Mouse (Mus musculus) layer of hippocampus, adult 9-11 months (tissue): ENCODE measurements around the gene Cfap161.

Experiments used
- DNase-seq: peaks from one replicate; pipeline ENCODE4 v3.0.0; 2022

The Cfap161 gene

DNA sequence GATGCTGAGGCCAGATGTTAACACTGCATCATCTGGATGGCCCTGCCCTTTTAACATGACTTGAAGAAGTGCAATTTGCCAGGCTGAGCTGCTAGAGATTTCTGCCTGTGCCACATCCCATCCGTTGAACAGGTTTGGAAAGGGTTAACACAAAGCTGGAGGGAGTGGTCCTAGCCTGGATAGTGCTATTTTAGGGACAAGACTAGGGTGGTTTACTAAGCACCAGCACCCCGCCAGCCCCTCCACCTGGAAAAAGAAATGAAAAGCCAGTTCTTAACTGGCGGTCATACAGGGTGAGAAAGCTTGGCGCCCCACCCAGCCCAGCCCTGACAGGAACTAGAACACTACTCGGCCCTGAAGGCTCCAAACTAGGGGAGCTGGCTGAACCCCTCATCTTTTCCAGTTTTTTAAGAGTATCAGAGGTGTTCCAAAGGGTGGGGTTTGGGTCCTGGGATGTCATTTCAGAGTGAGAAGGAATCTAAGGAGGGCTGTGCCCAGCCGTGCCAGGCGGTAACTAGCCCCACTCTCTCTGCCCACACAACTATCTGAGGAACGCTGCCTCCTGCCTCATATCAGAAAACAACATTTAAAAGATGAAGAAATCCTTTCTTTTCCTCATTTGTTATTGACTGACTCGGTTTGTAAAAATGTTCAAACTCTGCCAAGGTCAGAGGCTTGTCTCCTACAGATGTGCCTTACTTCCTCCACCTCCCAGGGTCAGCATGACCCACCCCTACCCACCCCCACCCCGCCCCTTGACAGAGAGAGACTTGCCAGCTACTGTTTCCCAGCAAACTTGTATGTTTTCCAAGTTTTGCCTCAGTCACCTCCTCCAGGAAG, 55.8 kb downstream of the Cfap161 start:
- no peak for DNase-seq

DNA sequence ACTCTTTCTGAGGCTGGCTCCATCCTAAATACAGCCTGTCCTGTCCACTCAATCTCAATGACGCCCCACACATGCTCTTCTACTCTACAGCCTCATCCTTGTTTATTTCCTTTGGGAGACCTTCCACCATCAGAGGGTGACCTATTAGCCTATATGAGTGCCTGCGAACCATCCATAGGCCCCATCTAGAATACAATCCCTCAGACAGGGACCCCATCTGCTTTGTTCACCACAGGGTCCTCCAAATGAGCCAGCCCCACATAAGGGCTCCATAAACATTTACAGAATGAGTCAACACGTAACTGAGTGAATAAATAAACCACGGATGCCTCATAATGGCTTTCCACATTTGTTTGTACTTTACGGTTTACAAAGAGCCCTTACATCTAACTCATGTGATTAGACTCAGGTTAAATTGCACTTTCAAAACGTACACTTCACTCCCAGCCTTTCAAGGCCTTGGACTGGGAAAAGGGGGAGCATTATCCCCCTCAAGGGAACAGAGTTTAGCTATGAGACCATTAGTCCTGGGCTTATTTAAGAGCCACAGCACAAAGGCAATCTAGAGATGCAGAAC, 56.7 kb downstream of the Cfap161 start:
- DNase-seq: no peak

DNA sequence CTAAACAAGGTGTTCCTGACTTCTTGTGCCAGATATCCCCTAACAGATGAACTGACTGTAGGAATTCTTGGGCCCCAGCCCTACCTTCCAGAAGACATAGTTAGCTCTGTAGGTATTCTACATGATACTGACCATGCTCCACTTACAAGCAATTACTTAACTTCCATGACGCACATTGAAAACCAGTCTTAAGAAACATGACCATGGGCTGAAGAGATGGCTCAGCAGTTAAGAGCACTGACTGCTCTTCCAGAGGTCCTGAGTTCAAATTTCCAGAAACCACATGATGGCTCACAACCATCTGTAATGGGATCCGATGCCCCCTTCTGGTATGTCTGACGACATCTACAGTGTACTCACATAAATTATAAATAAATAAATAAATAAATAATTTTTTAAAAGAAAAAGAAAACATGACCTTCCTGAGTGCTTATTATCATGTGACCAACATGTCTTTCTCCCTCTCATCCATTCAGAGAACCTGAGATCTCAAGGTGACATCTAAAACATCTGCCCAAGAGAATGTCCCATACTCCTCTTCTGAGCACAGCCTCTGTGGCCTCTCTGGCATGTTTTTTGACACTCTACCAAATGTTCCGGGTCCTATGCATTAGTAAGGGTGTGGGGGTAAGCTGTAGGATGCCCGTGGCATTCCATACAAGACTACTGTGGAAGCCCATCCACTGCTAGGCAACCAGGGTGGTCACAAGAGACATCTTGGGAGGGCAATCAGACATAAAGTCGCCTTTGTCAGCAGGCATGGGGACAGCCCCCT, 58.2 kb downstream of the Cfap161 start:
- no peak for DNase-seq

DNA sequence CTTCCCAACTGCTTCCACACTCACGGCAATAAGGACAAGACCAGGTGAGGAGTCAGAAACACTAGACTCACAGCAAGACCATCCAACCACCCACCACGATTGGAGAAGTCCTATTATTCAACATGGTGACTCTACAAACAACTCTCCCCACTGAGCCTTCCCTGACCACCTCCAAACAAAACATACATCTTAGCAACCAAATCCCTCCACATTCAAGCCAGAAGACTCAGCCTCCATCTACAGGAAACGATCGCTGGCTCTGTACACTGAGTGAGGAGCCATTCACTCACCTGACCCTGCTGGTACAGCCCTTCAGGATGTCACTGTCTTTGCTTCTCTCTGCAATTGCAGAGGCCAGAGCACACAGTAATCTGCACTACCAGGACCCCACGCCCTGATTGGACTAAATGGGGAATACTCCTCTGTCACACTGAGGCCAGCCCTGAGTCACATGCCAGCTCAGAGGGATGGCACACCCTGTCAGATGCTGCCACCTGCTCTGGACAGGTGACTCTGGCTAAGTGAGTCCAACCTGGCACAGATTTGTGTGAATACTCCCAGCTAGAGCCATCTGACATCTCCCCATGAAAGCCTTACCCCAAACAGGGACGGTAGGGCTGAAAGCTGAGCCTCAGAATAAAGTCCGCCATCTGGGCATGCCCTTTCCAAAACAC, 59.4 kb downstream of the Cfap161 start:
- no peak for DNase-seq

DNA sequence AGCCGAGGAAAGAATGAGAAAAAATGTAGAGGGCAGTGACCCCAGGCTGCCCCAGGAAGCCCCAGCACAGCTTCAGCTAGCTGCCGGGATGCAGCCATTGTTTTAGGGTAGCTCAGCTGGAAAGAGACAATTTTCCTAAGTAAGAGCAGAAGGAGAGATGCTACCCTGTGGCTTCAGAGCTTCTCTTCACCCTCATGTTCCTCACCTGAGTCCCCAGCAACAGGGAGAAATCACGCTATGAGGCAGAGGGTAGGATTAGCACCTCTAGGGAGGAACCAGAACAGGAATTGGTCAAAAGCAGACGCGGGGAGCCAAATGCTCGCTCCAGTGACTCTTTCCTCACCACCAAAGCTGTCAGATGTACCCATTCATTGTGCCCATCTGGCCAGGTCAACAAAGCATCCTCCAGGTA, 60.0 kb downstream of the Cfap161 start:
- DNase-seq: no peak

DNA sequence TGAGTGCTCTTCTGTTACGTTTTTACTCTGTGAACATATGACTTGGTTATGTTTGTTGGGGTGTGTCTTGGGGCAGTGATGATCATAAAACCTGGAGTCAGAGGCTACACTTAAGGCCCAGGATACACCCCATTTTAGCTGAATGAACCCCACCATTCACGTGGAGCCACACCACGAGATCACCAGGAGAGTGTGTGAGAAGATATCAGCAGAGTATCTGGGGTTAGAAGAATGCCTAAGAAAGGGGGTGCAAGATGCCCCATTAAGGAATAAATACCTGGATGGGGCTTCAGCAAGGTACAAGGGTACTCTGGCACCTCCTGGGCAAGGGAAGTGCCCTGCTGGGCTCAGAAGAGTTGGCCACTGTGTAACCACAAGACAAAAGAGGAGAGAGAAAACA, 60.4 kb downstream of the Cfap161 start:
- DNase-seq: no peak

DNA sequence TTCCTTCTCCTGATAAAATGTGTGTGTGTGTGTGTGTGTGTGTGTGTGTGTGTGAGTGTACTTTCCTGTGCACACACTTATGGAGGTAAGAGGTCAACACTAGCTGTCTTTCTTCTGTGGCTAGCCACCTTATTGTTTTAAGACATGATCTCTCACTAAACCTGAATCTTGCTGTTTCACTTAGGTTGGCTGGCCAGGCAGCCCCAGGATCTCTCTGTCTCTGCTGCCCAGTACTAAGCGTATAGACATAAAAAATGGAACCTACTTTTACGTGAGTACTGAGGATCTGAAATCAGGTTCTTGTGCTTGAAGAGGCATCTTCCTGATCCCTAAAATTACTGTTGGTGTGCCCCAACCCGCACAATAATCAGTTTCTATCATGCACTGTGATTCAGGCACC, 61.9 kb downstream of the Cfap161 start:
- no peak for DNase-seq

DNA sequence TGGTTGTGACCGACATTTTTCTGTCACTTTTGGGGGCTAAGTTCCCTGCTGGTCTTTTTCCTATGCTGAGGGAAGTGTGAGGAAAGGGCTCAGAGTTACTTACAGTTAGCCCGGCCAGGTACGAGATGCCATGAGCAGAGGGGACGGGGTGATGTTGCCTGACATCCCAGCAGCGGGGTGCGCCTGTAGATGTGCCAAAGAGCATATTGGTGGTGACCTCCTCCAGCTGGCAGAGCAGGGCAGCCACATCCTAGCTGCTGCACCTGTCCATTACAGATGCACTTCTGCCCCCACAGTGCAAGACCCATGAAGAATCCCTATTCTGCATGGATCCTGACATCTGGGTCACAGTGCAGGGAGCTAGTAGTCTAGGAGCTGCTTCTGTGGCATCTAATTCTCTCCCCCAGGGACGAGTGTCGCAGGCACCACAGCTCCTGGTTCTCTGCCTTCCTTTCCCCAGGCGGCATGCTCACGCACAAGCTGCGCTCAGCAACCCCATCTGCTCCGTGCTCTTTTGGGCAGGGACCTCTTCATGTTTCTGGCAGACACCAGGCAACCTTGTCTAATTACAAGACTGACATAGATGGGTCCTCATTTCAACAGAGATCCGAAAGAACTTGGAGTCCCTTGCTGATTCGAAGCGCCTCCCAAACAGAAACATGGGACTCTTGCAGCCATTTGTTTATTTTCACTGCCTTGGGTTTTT, 62.6 kb downstream of the Cfap161 start:
- peak; percentile 73 for DNase-seq

DNA sequence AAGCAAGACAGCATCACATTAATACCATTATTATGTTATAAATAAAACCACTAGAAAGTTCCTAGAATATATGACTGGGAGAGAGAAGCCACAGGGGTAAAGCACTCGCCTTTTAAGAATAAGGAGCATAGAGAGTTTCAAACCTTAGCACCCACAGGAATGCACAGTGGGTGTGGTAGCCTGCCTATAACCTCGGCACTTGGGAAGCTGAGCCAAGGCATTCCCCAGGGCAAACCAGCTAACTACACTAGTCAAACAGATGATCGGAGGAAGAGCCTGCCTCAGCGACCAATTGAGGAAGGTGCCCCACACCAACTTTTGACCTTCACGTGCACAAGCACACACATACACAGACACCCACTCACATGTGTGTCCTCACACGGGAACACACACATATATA, 63.4 kb downstream of the Cfap161 start:
- no peak for DNase-seq

DNA sequence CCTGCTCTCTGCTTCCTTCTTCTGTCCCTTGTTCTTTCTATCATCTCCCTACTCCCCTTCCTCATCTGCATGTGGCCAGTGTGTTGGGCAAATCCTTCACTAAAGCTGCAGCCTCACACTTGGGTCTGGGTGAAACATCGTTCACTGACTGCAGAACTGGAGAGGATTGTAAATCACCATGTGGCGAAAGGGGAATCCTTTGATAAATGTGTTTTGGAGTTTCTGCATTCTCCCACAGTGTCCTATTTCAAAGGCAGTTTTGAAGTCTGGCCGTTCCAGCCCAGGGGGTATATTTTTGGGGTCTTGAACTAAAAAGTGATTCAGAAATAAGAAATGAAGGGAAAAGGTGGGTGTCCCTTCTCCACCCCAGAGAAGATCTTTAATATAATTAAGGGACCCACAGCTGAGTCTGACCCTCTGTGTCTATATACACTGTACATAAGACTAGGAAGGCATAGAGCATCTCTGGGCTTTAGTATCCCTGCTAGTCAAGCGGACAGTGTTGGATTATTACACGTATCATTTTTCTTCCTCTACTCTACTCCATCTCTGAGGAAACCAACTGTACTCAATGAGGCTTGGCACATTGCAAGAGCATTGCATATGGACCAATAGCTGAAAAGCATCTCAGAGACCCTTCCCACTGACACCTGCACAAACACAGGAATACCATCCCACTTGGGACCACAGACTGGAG, 67.6 kb downstream of the Cfap161 start:
- DNase-seq: no peak

DNA sequence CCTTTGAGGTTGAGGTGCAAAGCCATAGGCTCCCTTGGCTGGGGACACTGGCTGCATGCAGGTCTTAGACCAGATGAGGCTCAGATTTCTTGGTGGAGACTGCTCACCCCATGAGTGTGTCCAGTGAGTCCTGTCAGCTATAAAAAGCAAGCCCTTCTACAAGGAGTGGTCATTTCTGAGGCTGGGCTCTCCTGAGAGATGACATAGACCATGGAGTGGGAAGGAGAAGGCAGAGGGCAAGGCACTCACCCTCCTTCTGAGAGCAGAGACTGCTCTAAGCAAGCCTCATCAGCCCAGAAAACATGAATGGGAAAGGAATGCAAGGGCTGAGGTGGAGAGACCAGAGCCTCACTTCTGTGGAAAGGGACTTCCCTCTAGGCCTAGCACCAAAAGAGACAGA, 68.9 kb downstream of the Cfap161 start:
- DNase-seq: no peak

DNA sequence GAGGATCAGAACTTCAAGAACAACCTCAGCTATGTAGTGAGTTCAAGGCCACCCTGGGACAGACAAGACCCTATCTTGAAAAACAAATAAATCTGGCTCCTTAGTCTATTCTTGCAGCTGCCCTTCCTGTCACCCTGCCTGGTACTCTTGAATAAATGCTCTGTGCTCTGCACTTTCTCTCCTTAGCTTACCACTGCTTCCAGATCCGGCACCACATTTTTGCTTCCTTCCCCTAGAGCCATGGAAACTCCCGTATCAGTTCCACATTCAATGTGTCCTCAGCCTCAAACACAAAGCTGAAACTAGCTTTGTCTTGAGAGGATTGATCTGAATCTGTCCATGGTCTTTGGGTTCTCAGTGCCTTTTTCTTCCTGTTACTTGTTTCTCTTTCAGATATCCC, 70.1 kb downstream of the Cfap161 start:
- DNase-seq: no peak
